Mouse (Mus musculus) midbrain, embryonic 11.5 days (tissue): ENCODE data around the gene Gal3st4. TPM values are rescaled to one million over a fixed set of nuclear protein-coding genes. Genes with fewer than 3 reads are reported as not detected.

Experiments
- ATAC-seq: fragments of 200-750 bp; cut with Nextera tagmentation; 2 replicates; pipeline ENCODE4 v1.8.0; 2017; ENCODE audit warnings: moderate TSS enrichment, moderate library complexity; ENCODE audit not compliant: low FRiP score
- DNase-seq: peaks from one replicate; pipeline ENCODE4 v3.0.0; 2015; ENCODE audit warnings: low spot score; ENCODE audit errors: missing footprints
- H3K27ac ChIP-seq: fragments of 300-500 bp; sonication (generic); 2 replicates; pipeline ENCODE4 v1.5.1; 2014; ENCODE audit warnings: low read depth, low read length
- H3K27me3 ChIP-seq: fragments of 300-500 bp; sonication (generic); 2 replicates; pipeline ENCODE4 v1.6.1; 2014; ENCODE audit warnings: mild to moderate bottlenecking, low read length, moderate library complexity, mixed read lengths; ENCODE audit not compliant: control insufficient read depth, insufficient read depth
- H3K36me3 ChIP-seq: fragments of 300-500 bp; sonication (generic); 2 replicates; pipeline ENCODE4 v1.6.1; 2014; ENCODE audit warnings: mild to moderate bottlenecking, low read length, moderate library complexity, mixed read lengths; ENCODE audit not compliant: control insufficient read depth, insufficient read depth
- H3K4me1 ChIP-seq: fragments of 300-500 bp; sonication (generic); 2 replicates; pipeline ENCODE4 v1.6.1; 2014; ENCODE audit warnings: low read length; ENCODE audit not compliant: control insufficient read depth, insufficient read depth
- H3K4me2 ChIP-seq: fragments of 300-500 bp; sonication (generic); 2 replicates; pipeline ENCODE4 v1.6.1; 2014; ENCODE audit warnings: mild to moderate bottlenecking, moderate library complexity
- H3K4me3 ChIP-seq: fragments of 300-500 bp; sonication (generic); 2 replicates; pipeline ENCODE4 v1.5.1; 2014; ENCODE audit warnings: low read depth, low read length
- H3K9ac ChIP-seq: fragments of 300-500 bp; sonication (generic); 2 replicates; pipeline ENCODE4 v1.6.1; 2014; ENCODE audit warnings: low read length
- H3K9me3 ChIP-seq: fragments of 300-500 bp; sonication (generic); 2 replicates; pipeline ENCODE4 v1.6.1; 2016; ENCODE audit warnings: low read length; ENCODE audit not compliant: control insufficient read depth
- WGBS: fragments of 180-500 bp; shearing (Covaris S2); extraction: QIAGEN DNeasy Blood & Tissue Kit; methylation state at CpG from one replicate; pipeline ENCODE4 v1.1.7; 2014; 5-methylcytosine and 5-hydroxymethylcytosine counted together
- polyA plus RNA-seq: library from polyadenylated mRNA; unstranded; fragments of >200 nt; fragmentation: Nextera tagmentation; extraction: Ambion mirVana; gene quantifications from 2 replicates; pipeline ENCODE4 v1.2.1, GENCODE M21; 2014

The Gal3st4 gene
- polyA plus RNA-seq, 1 experiment from 2014 or later, result 4.6 TPM

DNA sequence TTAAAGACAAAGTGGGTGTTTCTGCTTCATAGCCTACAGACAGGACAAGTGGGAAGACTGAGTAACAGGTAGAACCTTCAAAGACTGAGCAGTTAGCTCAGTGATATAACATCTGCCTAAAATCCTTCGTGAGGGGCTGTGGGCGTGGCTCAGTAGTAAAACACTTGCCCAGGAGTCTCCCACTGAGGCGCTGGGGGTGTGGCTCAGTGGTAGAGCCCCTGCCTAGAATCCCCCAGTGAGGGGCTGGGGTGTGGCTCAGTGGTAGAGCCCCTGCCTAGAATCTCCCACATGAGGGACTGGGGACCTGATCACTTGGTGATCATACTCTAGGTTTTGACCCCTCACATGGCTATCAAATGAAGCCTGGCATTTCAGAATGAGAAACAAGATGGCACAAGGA lies 14.6 kb downstream of the Gal3st4 start:
- ATAC-seq (no peak), DNase-seq (no peak)
- WGBS, result 81% methylated on average over 3 of the region's 3 CpGs

DNA sequence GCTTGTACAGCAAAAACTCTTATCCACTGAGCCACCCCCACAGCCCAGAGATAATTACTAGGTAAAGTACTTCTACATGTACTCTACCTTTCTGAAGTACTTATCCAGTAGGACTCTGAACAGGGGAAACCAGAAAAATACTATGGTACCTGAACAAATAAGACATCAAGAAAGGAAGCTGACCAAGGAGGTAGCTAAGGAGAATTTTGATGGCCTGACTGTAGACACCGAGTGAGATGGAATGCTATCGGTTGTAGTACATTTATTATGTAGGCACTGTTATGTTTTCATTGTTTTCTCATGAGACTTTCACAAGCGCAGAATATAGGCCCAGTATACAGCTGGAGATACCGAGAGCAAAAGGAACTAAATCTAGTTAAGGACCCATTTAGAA lies 15.1 kb downstream of the Gal3st4 start:
- Histone ChIP-seq H3K4me3 (no peak overlapping the region), H3K9me3 (no peaks in the 10 kb centered on the region), H3K27ac (no peak overlapping the region), H3K4me2 (no peak overlapping the region), H3K27me3 (no peaks in the 10 kb centered on the region), H3K36me3 (peaks cover 25% of the 10 kb centered on the region), H3K9ac (no peak overlapping the region), H3K4me1 (peaks cover 11% of the 10 kb centered on the region)
- 97% methylated on average over 4 of the region's 4 CpGs for WGBS
- DNase-seq (no peak), ATAC-seq (no peak)

More for the DNA sequence above, 14.6 kb downstream of the Gal3st4 start:
- Histone ChIP-seq H3K4me2 (no peak overlapping the region), H3K4me3 (no peak overlapping the region), H3K4me1 (peaks cover 16% of the 10 kb centered on the region), H3K27me3 (no peaks in the 10 kb centered on the region), H3K27ac (no peak overlapping the region), H3K9ac (no peak overlapping the region), H3K36me3 (peaks cover 25% of the 10 kb centered on the region), H3K9me3 (no peaks in the 10 kb centered on the region)

DNA sequence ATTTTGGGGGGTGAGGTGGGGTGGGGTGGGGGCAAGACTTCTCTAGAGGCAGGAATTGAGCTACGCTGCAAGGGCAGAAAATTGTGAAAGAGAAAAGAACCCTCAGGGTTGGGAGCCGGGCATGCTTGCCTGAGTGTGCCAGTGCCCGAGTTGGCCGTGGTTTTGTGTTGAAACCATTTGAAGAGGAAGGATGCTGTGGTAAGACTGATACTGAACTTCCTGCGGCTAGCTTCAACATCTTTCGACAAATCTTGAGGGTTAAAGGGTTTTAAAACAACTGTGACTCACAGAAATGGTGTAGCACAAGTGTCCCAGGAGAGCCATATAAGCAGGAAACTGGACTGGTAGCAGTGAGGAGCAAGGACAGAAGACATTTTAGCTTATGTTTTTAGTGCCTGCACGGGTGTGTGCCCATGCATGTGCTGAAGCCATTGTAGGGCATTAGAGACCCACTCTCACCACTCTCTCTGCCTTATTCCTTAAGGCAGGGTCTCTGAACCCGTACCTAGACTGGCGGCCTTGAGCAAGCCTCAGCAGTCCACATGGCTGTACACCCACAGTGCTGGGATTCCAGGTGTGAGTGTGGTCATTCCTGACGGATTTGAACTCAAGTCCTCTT lies 15.6 kb downstream of the Gal3st4 start:
- peaks cover 25% of the 10 kb centered on the region for H3K36me3 ChIP-seq
- no peak overlapping the region for H3K9ac ChIP-seq
- H3K4me1 ChIP-seq, result peaks cover 9% of the 10 kb centered on the region
- H3K4me2 ChIP-seq, result no peak overlapping the region
- H3K4me3 ChIP-seq, result no peak overlapping the region
- DNase-seq, result no peak
- no peaks in the 10 kb centered on the region for H3K27me3 ChIP-seq
- WGBS, result 90% methylated on average over 10 of the region's 10 CpGs
- no peak for ATAC-seq
- no peak overlapping the region for H3K27ac ChIP-seq
- no peaks in the 10 kb centered on the region for H3K9me3 ChIP-seq

DNA sequence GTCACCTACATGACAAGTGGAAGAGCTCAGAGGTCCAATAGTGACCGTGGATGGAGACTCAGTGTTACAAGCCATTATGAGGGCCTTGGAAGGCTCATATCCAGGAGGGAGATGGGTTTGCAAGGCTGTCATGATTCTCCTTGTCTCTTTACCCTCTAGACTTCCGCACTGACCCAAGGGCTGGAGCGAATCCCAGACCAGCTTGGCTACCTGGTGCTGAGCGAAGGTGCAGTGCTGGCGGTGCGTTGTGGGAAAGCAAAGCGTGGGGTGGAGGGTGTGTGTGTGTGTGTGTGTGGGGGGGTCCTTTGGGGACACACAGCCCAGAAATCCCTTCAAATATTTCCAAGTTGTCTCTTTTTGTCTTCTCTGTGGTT lies 16.6 kb downstream of the Gal3st4 start:
- DNase-seq, result peak; percentile 89
- Histone ChIP-seq H3K9ac (peak overlapping the region; percentile 73), H3K4me3 (peak overlapping the region; percentile 70), H3K36me3 (peaks cover 17% of the 10 kb centered on the region), H3K4me1 (peaks cover 9% of the 10 kb centered on the region), H3K27ac (peak overlapping the region; percentile 30; the same call in 1 of the 2 replicates), H3K27me3 (no peaks in the 10 kb centered on the region), H3K4me2 (peak overlapping the region; percentile 67), H3K9me3 (no peaks in the 10 kb centered on the region)
- 26% methylated on average over 7 of the region's 7 CpGs for whole genome bisulfite sequencing
- ATAC-seq, result peak; percentile 12; the same call in 1 of the 2 replicates

DNA sequence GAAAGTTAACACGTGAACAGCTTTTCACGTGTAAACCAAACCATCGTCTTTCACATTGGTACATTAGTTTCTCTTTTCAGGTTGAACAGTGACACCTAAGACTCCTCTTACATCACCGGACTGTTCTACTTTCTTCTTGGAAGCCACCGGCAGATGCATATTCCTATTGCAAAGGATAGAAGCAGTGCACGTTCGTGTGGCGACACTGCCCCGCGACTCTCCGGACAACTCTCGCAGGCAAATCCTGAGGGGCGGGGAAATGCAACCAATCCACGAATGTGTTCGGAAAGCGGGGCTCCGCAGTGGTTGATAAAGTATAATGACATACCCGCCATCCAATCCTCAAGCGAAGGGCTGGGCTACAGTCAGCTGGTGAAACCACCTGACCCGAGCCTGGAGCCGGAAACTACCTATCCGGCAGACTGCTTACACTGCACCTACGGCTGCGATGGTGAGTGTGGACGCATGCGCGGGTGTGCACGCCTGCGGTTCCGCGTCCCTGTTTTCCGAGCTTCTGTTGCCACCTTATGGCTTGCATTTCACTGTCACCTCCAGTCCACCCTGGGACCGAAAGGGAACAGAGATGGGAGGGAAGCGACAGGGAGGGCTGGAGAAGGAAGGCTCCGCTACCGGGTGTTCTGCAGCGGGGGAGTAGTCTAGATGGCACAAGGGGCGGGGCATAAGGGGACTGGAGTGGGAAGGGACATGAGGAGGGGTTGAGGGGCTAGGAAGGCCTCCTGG lies 17.1 kb downstream of the Gal3st4 start, which contains the start of gene Lamtor4:
Lamtor4 (plus strand) TSS at position 130 of the 741 bp plus-strand sequence.
- no peaks in the 10 kb centered on the region for H3K9me3 ChIP-seq
- H3K4me1 ChIP-seq, result peaks cover 9% of the 10 kb centered on the region
- whole genome bisulfite sequencing, result under 1% methylated on average over 38 of the region's 38 CpGs
- DNase-seq, result peak; percentile 95
- H3K36me3 ChIP-seq, result peaks cover 13% of the 10 kb centered on the region
- H3K9ac ChIP-seq, result peak within 1 kb of the TSS; percentile 73
- ATAC-seq, result peak; percentile 99
- H3K27me3 ChIP-seq, result no peaks in the 10 kb centered on the region
- peak within 1 kb of the TSS; percentile 30; the same call in 1 of the 2 replicates for H3K27ac ChIP-seq
- H3K4me3 ChIP-seq, result peak within 1 kb of the TSS; percentile 70
- peak within 1 kb of the TSS; percentile 67 for H3K4me2 ChIP-seq

DNA sequence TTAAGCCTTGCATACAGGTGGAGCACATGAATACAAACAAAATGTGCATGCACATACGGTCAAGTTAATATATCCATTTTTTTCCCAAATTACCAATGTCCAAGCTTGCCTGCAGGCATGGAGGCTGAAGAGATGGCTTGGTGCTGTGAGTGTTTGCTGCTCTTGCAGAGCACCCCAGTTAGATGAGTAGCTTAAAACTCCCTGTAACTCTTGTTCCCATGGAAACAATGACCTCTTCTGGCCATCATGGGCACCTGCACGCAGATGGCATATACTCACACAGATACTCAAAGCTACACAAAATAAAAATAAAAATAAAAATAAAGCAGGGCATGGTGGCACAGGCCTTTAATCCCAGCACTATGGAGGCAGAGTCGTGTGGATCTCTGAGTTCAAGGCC lies 19.6 kb downstream of the Gal3st4 start:
- Histone ChIP-seq H3K4me3 (no peak overlapping the region), H3K4me1 (peaks cover 9% of the 10 kb centered on the region), H3K9ac (no peak overlapping the region), H3K36me3 (no peaks in the 10 kb centered on the region), H3K4me2 (no peak overlapping the region), H3K27me3 (no peaks in the 10 kb centered on the region), H3K9me3 (no peaks in the 10 kb centered on the region), H3K27ac (no peak overlapping the region)
- no peak for ATAC-seq
- 87% methylated on average over 3 of the region's 3 CpGs for WGBS
- no peak for DNase-seq

DNA sequence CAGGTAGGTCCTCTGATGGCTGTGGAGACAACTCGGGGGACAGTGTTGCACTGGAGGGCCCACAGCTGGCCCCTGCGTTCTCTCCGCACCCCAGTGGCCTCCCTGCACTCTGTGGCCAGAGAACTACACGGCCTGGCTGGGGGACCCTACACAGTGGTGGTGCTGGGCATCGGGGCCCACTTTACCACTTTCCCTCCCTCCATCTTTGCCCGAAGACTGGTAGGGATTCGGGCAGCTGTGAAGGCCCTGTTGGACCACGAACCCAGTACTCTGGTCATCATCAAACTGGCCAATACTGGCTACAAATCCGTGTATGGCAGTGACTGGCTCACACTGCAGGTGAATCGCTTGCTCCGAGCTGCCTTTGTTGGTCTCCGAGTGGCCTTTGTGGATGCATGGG lies 21.5 kb downstream of the Gal3st4 start:
- 83% methylated on average over 12 of the region's 12 CpGs for WGBS
- DNase-seq, result no peak
- Histone ChIP-seq H3K36me3 (no peaks in the 10 kb centered on the region), H3K27ac (no peak overlapping the region), H3K9me3 (no peaks in the 10 kb centered on the region), H3K4me3 (no peak overlapping the region), H3K4me2 (no peak overlapping the region), H3K4me1 (peaks cover 5% of the 10 kb centered on the region), H3K9ac (no peak overlapping the region), H3K27me3 (no peaks in the 10 kb centered on the region)
- no peak for ATAC-seq

DNA sequence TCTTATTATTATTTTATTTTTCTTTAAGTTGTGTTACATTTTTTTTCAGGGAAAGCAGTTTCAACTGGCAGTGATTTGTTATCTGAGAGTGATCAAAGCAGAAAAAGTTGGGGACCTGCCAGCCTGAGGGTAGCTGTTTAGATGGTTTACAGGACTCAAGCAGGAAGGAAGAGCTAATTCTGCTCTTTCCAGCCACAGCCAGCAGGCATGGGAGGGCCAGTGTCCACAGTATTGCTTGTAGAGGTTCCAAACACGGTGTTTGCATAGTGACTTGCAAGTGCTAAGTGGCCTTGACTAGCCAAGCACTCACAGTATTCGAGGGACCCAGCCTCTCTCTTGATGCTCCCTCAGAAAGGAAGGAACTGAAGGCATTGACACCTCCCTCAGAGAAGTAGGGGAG lies 31.1 kb downstream of the Gal3st4 start:
- no peaks in the 10 kb centered on the region for H3K4me1 ChIP-seq

DNA sequence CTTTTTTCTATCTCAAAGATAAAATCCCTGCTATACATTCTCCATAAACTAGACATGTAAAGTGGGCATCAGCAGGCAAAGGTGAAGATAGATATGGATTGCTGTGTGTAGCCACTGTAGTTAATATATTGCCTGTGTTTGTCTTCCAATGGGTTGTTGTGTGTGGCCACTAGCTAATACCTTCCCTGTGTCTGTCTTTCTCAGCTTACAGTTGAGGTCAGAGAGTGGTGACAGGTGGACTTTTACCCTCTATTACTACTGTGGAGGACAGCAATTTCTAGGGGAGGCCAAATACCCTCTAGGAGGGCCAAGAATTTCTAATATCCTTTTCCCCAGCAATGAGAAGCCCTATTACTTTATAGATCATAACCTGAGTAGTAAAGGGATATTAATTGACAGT lies 38.4 kb downstream of the Gal3st4 start:
- H3K4me2 ChIP-seq, result no peak overlapping the region
- H3K27me3 ChIP-seq, result no peaks in the 10 kb centered on the region
- H3K4me3 ChIP-seq, result no peak overlapping the region
- no peak for DNase-seq
- no peaks in the 10 kb centered on the region for H3K9me3 ChIP-seq
- no peak for ATAC-seq
- no peaks in the 10 kb centered on the region for H3K4me1 ChIP-seq
- H3K27ac ChIP-seq, result no peak overlapping the region
- no peaks in the 10 kb centered on the region for H3K36me3 ChIP-seq
- no peak overlapping the region for H3K9ac ChIP-seq

More for the DNA sequence above, 31.1 kb downstream of the Gal3st4 start:
- no peak overlapping the region for H3K4me2 ChIP-seq
- no peak overlapping the region for H3K9ac ChIP-seq
- WGBS, result 36% methylated on average over 2 of the region's 2 CpGs
- no peaks in the 10 kb centered on the region for H3K9me3 ChIP-seq
- H3K27me3 ChIP-seq, result no peaks in the 10 kb centered on the region
- no peak for ATAC-seq
- DNase-seq, result no peak
- no peak overlapping the region for H3K27ac ChIP-seq
- H3K4me3 ChIP-seq, result no peak overlapping the region
- no peaks in the 10 kb centered on the region for H3K36me3 ChIP-seq
